In the genomic region with DNA sequence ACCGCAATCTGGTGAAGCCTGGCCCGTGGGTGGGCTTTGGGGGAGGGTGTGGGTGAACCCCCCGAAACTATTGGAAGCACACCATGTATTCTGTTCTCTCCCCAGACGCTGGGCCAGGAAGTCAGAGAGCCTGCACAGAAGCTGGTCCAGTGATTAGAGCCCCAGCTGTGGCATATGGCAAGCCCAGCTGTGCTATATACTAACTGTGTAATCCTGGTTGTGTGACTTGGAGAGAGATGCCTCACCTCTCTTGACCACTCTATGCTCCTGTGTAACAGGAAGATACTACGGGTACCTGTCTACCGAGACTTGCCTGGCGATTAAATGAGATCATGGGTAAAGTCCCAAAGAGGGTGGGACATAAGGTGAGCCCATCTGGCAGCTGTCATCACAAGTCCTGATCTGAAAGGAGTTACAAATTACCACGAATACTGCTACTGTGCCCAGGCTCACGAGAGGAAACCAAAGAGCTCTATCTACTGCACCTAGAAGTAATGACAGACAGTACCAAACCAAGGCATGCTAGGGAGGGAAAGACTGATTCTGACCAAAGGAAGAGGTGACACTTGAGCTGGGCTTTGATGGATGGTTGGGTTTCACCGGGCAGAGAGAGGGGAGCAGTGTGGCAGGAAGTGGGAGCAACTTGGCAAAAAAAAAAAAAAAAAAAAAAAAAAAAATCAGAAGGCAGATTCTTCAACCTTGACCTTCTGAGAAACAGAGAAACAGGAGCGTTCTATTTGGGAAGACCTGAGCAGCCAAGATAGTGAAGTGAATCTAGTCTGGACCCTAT, we compare ENCODE assay signal across 8 mouse cellular contexts. TPM values are rescaled to one million over a fixed set of nuclear protein-coding genes. Genes with fewer than 3 reads are reported as not detected.
DNase-seq lines count a peak whose midpoint lies in the region; ATAC-seq and TF ChIP-seq lines count a peak whose summit lies in the region.

No protein-coding gene starts in this region.

- no peak for TF ChIP-seq POLR2A in ES-Bruce4 (IDR thresholded peaks at IDR 0.05; ENCODE audit: insufficient read depth, low read length)

- H3K4me2 ChIP-seq in heart, embryonic 15.5 days = peak overlapping the region; percentile 100
- H3K4me2 ChIP-seq in forebrain, embryonic 11.5 days (ENCODE audit: low read depth, low read length, severe bottlenecking) = peak overlapping the region; percentile 94
- H3K4me2 ChIP-seq in liver, embryonic 11.5 days = peak overlapping the region; percentile 97
- H3K4me2 ChIP-seq in stomach, embryonic 16.5 days (ENCODE audit: low read depth, low read length) = peak overlapping the region; percentile 95

- no peaks in the 10 kb centered on the region for H3K9me3 ChIP-seq in heart, embryonic 15.5 days (replicated peaks)
- no peaks in the 10 kb centered on the region for H3K9me3 ChIP-seq in ES-Bruce4 (replicated peaks; ENCODE audit: control insufficient read depth, insufficient read depth, low read length, poor library complexity, severe bottlenecking)
- H3K9me3 ChIP-seq in forebrain, embryonic 11.5 days (ENCODE audit: control insufficient read depth, low read length) = no peaks in the 10 kb centered on the region
- H3K9me3 ChIP-seq in liver, embryonic 11.5 days (ENCODE audit: control insufficient read depth, low read length) = no peaks in the 10 kb centered on the region
- no peaks in the 10 kb centered on the region for H3K9me3 ChIP-seq in stomach, embryonic 16.5 days (replicated peaks; ENCODE audit: control insufficient read depth, low read length)

- no peak for TF ChIP-seq EP300 in ES-Bruce4 (IDR thresholded peaks at IDR 0.05; ENCODE audit: insufficient read depth, low read depth, low read length)

- TF ChIP-seq CTCF in ES-Bruce4 (IDR thresholded peaks at IDR 0.05; ENCODE audit: low read depth, low read length) = no peak

- 11% methylated on average over 11 of the region's 11 CpGs for WGBS in heart, embryonic 15.5 days
- WGBS in forebrain, embryonic 11.5 days = 20% methylated on average over 11 of the region's 11 CpGs
- WGBS in liver, embryonic 11.5 days = 9% methylated on average over 11 of the region's 11 CpGs
- 12% methylated on average over 11 of the region's 11 CpGs for WGBS in stomach, embryonic 16.5 days

- peaks cover 4% of the 10 kb centered on the region; the same call in 1 of the 2 replicates for H3K27me3 ChIP-seq in heart, embryonic 15.5 days
- H3K27me3 ChIP-seq in ES-Bruce4 (ENCODE audit: control insufficient read depth, insufficient read depth, low read length, poor library complexity, severe bottlenecking) = peaks cover 4% of the 10 kb centered on the region
- peaks cover 2% of the 10 kb centered on the region; the same call in 1 of the 2 replicates for H3K27me3 ChIP-seq in forebrain, embryonic 11.5 days (ENCODE audit: control insufficient read depth, insufficient read depth, low read length)
- H3K27me3 ChIP-seq in liver, embryonic 11.5 days (replicated peaks; ENCODE audit: control insufficient read depth, insufficient read depth, low read length) = no peaks in the 10 kb centered on the region
- H3K27me3 ChIP-seq in stomach, embryonic 16.5 days (ENCODE audit: control insufficient read depth, insufficient read depth, low read length) = no peaks in the 10 kb centered on the region

- H3K27ac ChIP-seq in heart, embryonic 15.5 days = peak overlapping the region; percentile 78
- H3K27ac ChIP-seq in ES-Bruce4 (ENCODE audit: insufficient read depth, low read length) = no peak overlapping the region
- H3K27ac ChIP-seq in forebrain, embryonic 11.5 days (ENCODE audit: low read depth, low read length) = no peak overlapping the region
- peak overlapping the region; percentile 75 for H3K27ac ChIP-seq in liver, embryonic 11.5 days (ENCODE audit: low read depth, low read length)
- H3K27ac ChIP-seq in stomach, embryonic 16.5 days (ENCODE audit: low read length) = peak overlapping the region; percentile 88

- no peaks in the 10 kb centered on the region for H3K36me3 ChIP-seq in heart, embryonic 15.5 days
- no peaks in the 10 kb centered on the region for H3K36me3 ChIP-seq in ES-Bruce4 (ENCODE audit: control insufficient read depth, insufficient read depth, low read length, poor library complexity, severe bottlenecking)
- no peaks in the 10 kb centered on the region for H3K36me3 ChIP-seq in forebrain, embryonic 11.5 days (ENCODE audit: control insufficient read depth, insufficient read depth, low read length)
- H3K36me3 ChIP-seq in liver, embryonic 11.5 days (ENCODE audit: control insufficient read depth, insufficient read depth, low read length) = no peaks in the 10 kb centered on the region
- no peaks in the 10 kb centered on the region for H3K36me3 ChIP-seq in stomach, embryonic 16.5 days (ENCODE audit: control insufficient read depth, insufficient read depth, low read length)

- H3K9ac ChIP-seq in heart, embryonic 15.5 days = peak overlapping the region; percentile 81
- peak overlapping the region; percentile 89 for H3K9ac ChIP-seq in ES-Bruce4 (ENCODE audit: low read depth, poor library complexity, severe bottlenecking)
- H3K9ac ChIP-seq in forebrain, embryonic 11.5 days (ENCODE audit: low read length) = peak overlapping the region; percentile 85
- H3K9ac ChIP-seq in liver, embryonic 11.5 days (ENCODE audit: low read depth, low read length) = peak overlapping the region; percentile 82
- peak overlapping the region; percentile 87 for H3K9ac ChIP-seq in stomach, embryonic 16.5 days (ENCODE audit: low read length)

- no peak for DNase-seq in heart, postnatal 10 days
- DNase-seq in forebrain, embryonic 11.5 days (ENCODE audit: low spot score) = no peak
- DNase-seq in liver, embryonic 11.5 days (ENCODE audit: low spot score) = no peak
- DNase-seq in spleen, postnatal 14 days (ENCODE audit: low spot score in 2 of 2) = no peak
- DNase-seq in layer of hippocampus, adult 11-12 months (ENCODE audit: low spot score) = no peak

- peaks cover 17% of the 10 kb centered on the region for H3K4me1 ChIP-seq in heart, embryonic 15.5 days (replicated peaks)
- H3K4me1 ChIP-seq in ES-Bruce4 (ENCODE audit: control insufficient read depth, insufficient read depth, low read length) = no peaks in the 10 kb centered on the region
- H3K4me1 ChIP-seq in forebrain, embryonic 11.5 days (replicated peaks; ENCODE audit: control insufficient read depth, insufficient read depth, low read length) = peaks cover 6% of the 10 kb centered on the region; the same call in 1 of the 2 replicates
- peaks cover 11% of the 10 kb centered on the region for H3K4me1 ChIP-seq in liver, embryonic 11.5 days (replicated peaks; ENCODE audit: control insufficient read depth, insufficient read depth, low read length)
- H3K4me1 ChIP-seq in stomach, embryonic 16.5 days (ENCODE audit: control insufficient read depth, insufficient read depth, low read length) = peaks cover 12% of the 10 kb centered on the region

- intact Hi-C loops in heart, postnatal 10 days (cut with DNase I) = no loop called here

- peak overlapping the region; percentile 88 for H3K4me3 ChIP-seq in heart, embryonic 15.5 days
- peak overlapping the region; percentile 77 for H3K4me3 ChIP-seq in ES-Bruce4 (ENCODE audit: low read depth, low read length)
- peak overlapping the region; percentile 69 for H3K4me3 ChIP-seq in forebrain, embryonic 11.5 days (ENCODE audit: low read depth, low read length)
- peak overlapping the region; percentile 90 for H3K4me3 ChIP-seq in liver, embryonic 11.5 days (ENCODE audit: low read depth, low read length)
- H3K4me3 ChIP-seq in stomach, embryonic 16.5 days (replicated peaks; ENCODE audit: low read length) = peak overlapping the region; percentile 93

- ATAC-seq in heart, embryonic 15.5 days (replicated peaks; ENCODE audit: insufficient number of reproducible peaks, insufficient read depth, low FRiP score, low read depth) = peak; percentile 5; the same call in 1 of the 2 replicates
- peak; percentile 31 for ATAC-seq in forebrain, embryonic 11.5 days (replicated peaks; ENCODE audit: low FRiP score)
- ATAC-seq in liver, embryonic 11.5 days (replicated peaks; ENCODE audit: low FRiP score) = peak; percentile 40
- no peak for ATAC-seq in stomach, embryonic 16.5 days (ENCODE audit: insufficient read depth, low FRiP score)

RNA-seq across cellular contexts. Expression of a gene that starts 0.8 kb away (rescaled TPM):
- 1.1 and 1.3 TPM in 2 replicates for polyA plus RNA-seq in heart, embryonic 15.5 days (2015; fragmentation: Nextera tagmentation; extraction: Ambion mirVana)
- total RNA-seq in heart, postnatal 10 days (2021) = 10 to 100 TPM in 1 of 2 experiments, 1 to 10 TPM in 1; 9.1 to 13.1 TPM
- 5.5 and 5.9 TPM in 2 replicates for polyA plus RNA-seq in ES-Bruce4 (2011; ENCODE audit: insufficient read depth, insufficient read length, low read depth, missing spikeins)
- 2.5 and 2.9 TPM in 2 replicates for polyA plus RNA-seq in forebrain, embryonic 11.5 days (2014; fragmentation: Nextera tagmentation; extraction: Ambion mirVana)
- polyA plus RNA-seq in liver, embryonic 11.5 days (2014; fragmentation: Nextera tagmentation; extraction: Ambion mirVana) = 5.1 TPM in 2 replicates
- 4.1 and 5.0 TPM in 2 replicates for polyA plus RNA-seq in stomach, embryonic 16.5 days (2015; fragmentation: Nextera tagmentation; extraction: Ambion mirVana)

Comparison
In these comparisons a context has a peak if more than half of its experiments do, and no peak if none do; other contexts are left out.
1. H3K27ac ChIP-seq: peak in heart, embryonic 15.5 days (single experiment), liver, embryonic 11.5 days (single experiment) and stomach, embryonic 16.5 days (single experiment); none in ES-Bruce4 (single experiment) and forebrain, embryonic 11.5 days (single experiment).
2. Peak in every context shown above with its lines, with median percentiles within 50 percentile points of each other: H3K4me2 ChIP-seq, H3K4me3 ChIP-seq and H3K9ac ChIP-seq.